Mouse (Mus musculus) erythroblast, embryonic 14.5 days (primary cell): ENCODE measurements around the gene Prkrip1.

Experiments used
- GATA1 ChIP-seq: IDR thresholded peaks from 2 replicates; pipeline ENCODE4 v1.6.1; 2012; ENCODE audit warnings: low read length, inconsistent platforms, mixed read lengths
- TAL1 ChIP-seq: IDR thresholded peaks from 3 replicates; pipeline ENCODE4 v1.6.1; 2012; ENCODE audit warnings: low read length, inconsistent platforms, mixed read lengths

DNA sequence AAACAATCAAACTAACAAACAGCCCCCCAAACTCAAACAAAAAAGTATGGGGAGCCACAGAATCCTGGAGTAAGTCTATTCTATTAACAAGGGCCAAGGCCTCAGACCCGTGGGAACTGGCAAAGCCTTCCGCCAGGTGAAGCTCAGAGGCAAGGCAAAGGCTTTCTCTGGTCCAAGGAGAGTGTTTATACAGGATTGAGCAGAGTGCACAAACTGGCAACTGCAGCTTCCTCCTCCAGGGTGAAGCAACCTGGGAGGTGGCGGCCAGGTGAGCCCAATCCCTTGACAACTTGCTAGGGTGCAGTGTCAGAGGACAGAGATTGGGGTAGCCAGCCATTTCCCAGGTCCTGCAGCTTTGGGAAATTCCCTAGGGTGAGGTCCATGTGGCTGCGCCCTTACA lies 31.5 kb downstream of the Prkrip1 start:
- TF ChIP-seq GATA1 (no peak), TAL1 (no peak)
